In the genomic region with DNA sequence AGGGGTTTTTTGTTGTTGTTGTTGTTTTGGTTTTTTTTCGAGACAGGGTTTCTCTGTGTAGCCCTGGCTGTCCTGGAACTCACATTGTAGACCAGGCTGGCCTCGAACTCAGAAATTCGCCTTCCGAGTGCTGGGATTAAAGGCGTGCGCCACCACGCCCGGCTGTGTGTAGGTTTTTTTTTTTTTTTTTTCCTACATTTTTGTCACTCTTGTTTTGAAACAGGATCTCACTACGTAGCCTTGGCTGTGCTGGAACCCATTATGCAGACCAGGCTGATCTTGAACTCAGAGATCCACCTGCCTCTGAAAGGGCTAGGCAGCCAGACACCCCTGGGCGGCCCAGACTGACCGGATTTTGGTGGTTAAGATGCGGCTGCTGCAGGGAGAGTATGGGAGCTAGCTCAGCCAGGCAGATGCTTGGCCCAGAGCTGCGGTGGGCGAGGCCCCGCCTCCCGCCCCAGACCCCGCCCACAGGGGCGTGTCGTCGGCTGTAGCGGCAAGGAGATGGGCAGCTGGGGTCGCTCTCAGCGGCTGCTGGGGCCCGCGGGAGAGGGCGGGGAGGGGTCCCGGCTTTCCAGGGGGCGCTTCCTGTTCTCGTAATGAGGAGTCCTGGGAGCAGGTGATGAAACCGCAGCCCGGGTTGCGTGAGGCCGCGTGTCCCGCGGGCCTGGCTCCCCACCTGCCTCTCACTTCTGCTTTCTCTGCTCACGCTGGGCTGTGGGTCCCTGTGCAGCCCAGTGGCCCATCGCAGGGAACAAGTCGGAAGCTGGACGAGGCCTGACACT, we compare ENCODE assay signal across 8 mouse cellular contexts. TPM values are rescaled to one million over a fixed set of nuclear protein-coding genes. Genes with fewer than 3 reads are reported as not detected.
DNase-seq lines count a peak whose midpoint lies in the region; ATAC-seq and TF ChIP-seq lines count a peak whose summit lies in the region.

No protein-coding gene starts in this region.

- H3K4me1 ChIP-seq in hindbrain, postnatal 0 days (ENCODE audit: insufficient read depth, low read length) = no peaks in the 10 kb centered on the region
- 0 out of 2 replicates have a peak, but pooled peaks cover 6% of the 10 kb centered on the region for H3K4me1 ChIP-seq in limb, embryonic 11.5 days (ENCODE audit: control insufficient read depth, insufficient read depth, low read length)
- H3K4me1 ChIP-seq in midbrain, embryonic 13.5 days (replicated peaks) = peaks cover 5% of the 10 kb centered on the region

- DNase-seq in cerebellum, adult 9-10 months = no peak
- DNase-seq in gastrocnemius, adult 8-10 months (ENCODE audit: low spot score in 2 of 2) = peak; percentile 53 to 56
- DNase-seq in hindbrain, postnatal 0 days (ENCODE audit: low spot score) = peak; percentile 89
- DNase-seq in limb, embryonic 11.5 days (ENCODE audit: low spot score) = peak; percentile 88
- DNase-seq in spleen, adult 12 weeks (ENCODE audit: low spot score) = peak; percentile 64

- H3K4me2 ChIP-seq in hindbrain, postnatal 0 days (ENCODE audit: low read depth, low read length) = peak overlapping the region; percentile 80
- peak overlapping the region; percentile 50 for H3K4me2 ChIP-seq in limb, embryonic 11.5 days (ENCODE audit: low read depth, severe bottlenecking)
- H3K4me2 ChIP-seq in midbrain, embryonic 13.5 days (replicated peaks) = peak overlapping the region; percentile 72

- 0 out of 2 replicates have a peak, but pooled peaks have one; percentile 31 for ATAC-seq in cerebellum, adult (ENCODE audit: insufficient number of reproducible peaks, low FRiP score, low TSS enrichment)
- peak; percentile 85 for ATAC-seq in common myeloid progenitor, adult 5-6 weeks (replicated peaks; ENCODE audit: low read depth, poor library complexity, severe bottlenecking)
- ATAC-seq in hindbrain, postnatal 0 days = peak; percentile 94
- peak; percentile 87 for ATAC-seq in limb, embryonic 11.5 days (ENCODE audit: insufficient number of reproducible peaks, low FRiP score, low TSS enrichment, low read depth)
- peak; percentile 95 for ATAC-seq in midbrain, embryonic 13.5 days

- peak overlapping the region; percentile 59 for H3K9ac ChIP-seq in hindbrain, postnatal 0 days (replicated peaks; ENCODE audit: low read length)
- peak overlapping the region; percentile 39 for H3K9ac ChIP-seq in limb, embryonic 11.5 days (ENCODE audit: low read length)
- peak overlapping the region; percentile 69 for H3K9ac ChIP-seq in midbrain, embryonic 13.5 days (replicated peaks)

- 14% methylated on average over 39 of the region's 40 CpGs for WGBS in hindbrain, postnatal 0 days
- 15% methylated on average over 35 of the region's 40 CpGs for WGBS in limb, embryonic 11.5 days
- WGBS in midbrain, embryonic 13.5 days = 14% methylated on average over 39 of the region's 40 CpGs

- no peaks in the 10 kb centered on the region for H3K9me3 ChIP-seq in hindbrain, postnatal 0 days (ENCODE audit: low read length)
- H3K9me3 ChIP-seq in limb, embryonic 11.5 days (ENCODE audit: control insufficient read depth, low read length) = no peaks in the 10 kb centered on the region
- H3K9me3 ChIP-seq in midbrain, embryonic 13.5 days = no peaks in the 10 kb centered on the region

- peak; percentile 11; the same call in 1 of the 2 replicates for TF ChIP-seq CTCF in hindbrain, postnatal 0 days (IDR thresholded peaks at IDR 0.05; ENCODE audit: low read depth)

- H3K36me3 ChIP-seq in hindbrain, postnatal 0 days (ENCODE audit: insufficient read depth, low read length) = no peaks in the 10 kb centered on the region
- H3K36me3 ChIP-seq in limb, embryonic 11.5 days (ENCODE audit: control insufficient read depth, insufficient read depth, low read length) = no peaks in the 10 kb centered on the region
- no peaks in the 10 kb centered on the region for H3K36me3 ChIP-seq in midbrain, embryonic 13.5 days

- peak overlapping the region; percentile 32; the same call in 1 of the 2 replicates for H3K27ac ChIP-seq in hindbrain, postnatal 0 days
- no peak overlapping the region for H3K27ac ChIP-seq in limb, embryonic 11.5 days (replicated peaks; ENCODE audit: low read depth, low read length)
- H3K27ac ChIP-seq in midbrain, embryonic 13.5 days = peak overlapping the region; percentile 39; the same call in 1 of the 2 replicates

- peak overlapping the region; percentile 49 for H3K4me3 ChIP-seq in hindbrain, postnatal 0 days (ENCODE audit: low read length)
- peak overlapping the region; percentile 32 for H3K4me3 ChIP-seq in limb, embryonic 11.5 days (ENCODE audit: low read depth, low read length)
- H3K4me3 ChIP-seq in midbrain, embryonic 13.5 days (replicated peaks) = peak overlapping the region; percentile 51

- no peaks in the 10 kb centered on the region for H3K27me3 ChIP-seq in hindbrain, postnatal 0 days (ENCODE audit: insufficient read depth, low read length)
- H3K27me3 ChIP-seq in limb, embryonic 11.5 days (ENCODE audit: control insufficient read depth, insufficient read depth, low read length) = no peaks in the 10 kb centered on the region
- H3K27me3 ChIP-seq in midbrain, embryonic 13.5 days = peaks cover 8% of the 10 kb centered on the region; the same call in 1 of the 2 replicates

RNA-seq across cellular contexts. Expression of a gene that starts 13.9 kb away (rescaled TPM):
- 11.0 and 15.3 TPM in 2 replicates for total RNA-seq in common myeloid progenitor, adult 5-6 weeks (2017)
- 10 to 100 TPM; 77.0 to 87.6 (median 85.9) TPM for total RNA-seq in gastrocnemius, adult 8-10 months (2022)
- 53.7 and 72.4 TPM in 2 replicates for total RNA-seq in hindbrain, postnatal 0 days (2014; rRNA removed)
- 45.2 and 46.4 TPM in 2 replicates for polyA plus RNA-seq in hindbrain, postnatal 0 days (2015; fragmentation: Nextera tagmentation; extraction: Ambion mirVana)
- 43.5 and 46.9 TPM in 2 replicates for polyA plus RNA-seq in limb, embryonic 11.5 days (2014; fragmentation: Nextera tagmentation; extraction: Ambion mirVana)
- polyA plus RNA-seq in midbrain, embryonic 13.5 days (2015; fragmentation: Nextera tagmentation; extraction: Ambion mirVana) = 44.6 and 49.5 TPM in 2 replicates

RNA-seq across cellular contexts. Expression of a gene that starts 18.8 kb away (rescaled TPM):
- not detected in 2 replicates for total RNA-seq in common myeloid progenitor, adult 5-6 weeks (2017)
- total RNA-seq in gastrocnemius, adult 8-10 months (2022) = under 1 TPM in 3 of 4 experiments, not detected in 1; 0.32 to 0.36 (median 0.34) TPM
- total RNA-seq in hindbrain, postnatal 0 days (2014; rRNA removed) = 0.40 and 0.52 TPM in 2 replicates
- polyA plus RNA-seq in hindbrain, postnatal 0 days (2015; fragmentation: Nextera tagmentation; extraction: Ambion mirVana) = 0.90 and 1.1 TPM in 2 replicates
- 0.40 and 0.41 TPM in 2 replicates for polyA plus RNA-seq in limb, embryonic 11.5 days (2014; fragmentation: Nextera tagmentation; extraction: Ambion mirVana)
- 0.26 and 0.59 TPM in 2 replicates for polyA plus RNA-seq in midbrain, embryonic 13.5 days (2015; fragmentation: Nextera tagmentation; extraction: Ambion mirVana)

RNA-seq across cellular contexts. Expression of a gene that starts 19.0 kb away (rescaled TPM):
- total RNA-seq in common myeloid progenitor, adult 5-6 weeks (2017) = 37.0 and 39.2 TPM in 2 replicates
- 10 to 100 TPM in 3 of 4 experiments, 1 to 10 TPM in 1; 9.8 to 14.9 (median 14.1) TPM for total RNA-seq in gastrocnemius, adult 8-10 months (2022)
- total RNA-seq in hindbrain, postnatal 0 days (2014; rRNA removed) = 71.4 and 74.0 TPM in 2 replicates
- polyA plus RNA-seq in hindbrain, postnatal 0 days (2015; fragmentation: Nextera tagmentation; extraction: Ambion mirVana) = 47.5 and 55.0 TPM in 2 replicates
- 49.6 and 53.2 TPM in 2 replicates for polyA plus RNA-seq in limb, embryonic 11.5 days (2014; fragmentation: Nextera tagmentation; extraction: Ambion mirVana)
- 53.0 and 56.5 TPM in 2 replicates for polyA plus RNA-seq in midbrain, embryonic 13.5 days (2015; fragmentation: Nextera tagmentation; extraction: Ambion mirVana)

RNA-seq across cellular contexts. Expression of a gene that starts 19.3 kb away (rescaled TPM):
- total RNA-seq in common myeloid progenitor, adult 5-6 weeks (2017) = 5.5 and 16.5 TPM in 2 replicates
- total RNA-seq in gastrocnemius, adult 8-10 months (2022) = 10 to 100 TPM in 1 of 4 experiments, 1 to 10 TPM in 3; 8.5 to 10.6 (median 9.1) TPM
- total RNA-seq in hindbrain, postnatal 0 days (2014; rRNA removed) = 13.8 and 20.5 TPM in 2 replicates
- 8.4 and 9.7 TPM in 2 replicates for polyA plus RNA-seq in hindbrain, postnatal 0 days (2015; fragmentation: Nextera tagmentation; extraction: Ambion mirVana)
- 20.0 and 21.3 TPM in 2 replicates for polyA plus RNA-seq in limb, embryonic 11.5 days (2014; fragmentation: Nextera tagmentation; extraction: Ambion mirVana)
- polyA plus RNA-seq in midbrain, embryonic 13.5 days (2015; fragmentation: Nextera tagmentation; extraction: Ambion mirVana) = 12.5 and 13.4 TPM in 2 replicates

RNA-seq across cellular contexts. Expression of a gene that starts 27.1 kb away (rescaled TPM):
- total RNA-seq in common myeloid progenitor, adult 5-6 weeks (2017) = 9.0 and 9.2 TPM in 2 replicates
- 1 to 10 TPM; 4.1 to 6.5 (median 4.6) TPM for total RNA-seq in gastrocnemius, adult 8-10 months (2022)
- total RNA-seq in hindbrain, postnatal 0 days (2014; rRNA removed) = 6.1 and 9.4 TPM in 2 replicates
- polyA plus RNA-seq in hindbrain, postnatal 0 days (2015; fragmentation: Nextera tagmentation; extraction: Ambion mirVana) = 48.5 and 50.2 TPM in 2 replicates
- polyA plus RNA-seq in limb, embryonic 11.5 days (2014; fragmentation: Nextera tagmentation; extraction: Ambion mirVana) = 13.7 and 20.8 TPM in 2 replicates
- polyA plus RNA-seq in midbrain, embryonic 13.5 days (2015; fragmentation: Nextera tagmentation; extraction: Ambion mirVana) = 27.2 and 30.4 TPM in 2 replicates

Comparison
In these comparisons a context has a peak if more than half of its experiments do, and no peak if none do; other contexts are left out.
1. ATAC-seq: peak in every context shown above with its lines; median percentile 95 in midbrain, embryonic 13.5 days; 94 in hindbrain, postnatal 0 days; 87 in limb, embryonic 11.5 days; 85 in common myeloid progenitor, adult 5-6 weeks; 31 in cerebellum, adult.